Mouse (Mus musculus): Measurements from ENCODE around the gene Prss54.

GRCm38 (mm10) chr8:95528750-95529310 lies 47.3 kb downstream of the Prss54 start:
- TF ChIP-seq CTCF (IDR thresholded peaks at IDR 0.05; ENCODE audit: control insufficient read depth, insufficient read depth, insufficient replicate concordance, low read depth, low read length), result no peak
- TF ChIP-seq POLR2A (IDR thresholded peaks at IDR 0.05; ENCODE audit: control insufficient read depth, low read depth, low read length), result no peak

Data from testis, adult 2 months (tissue).